Mouse (Mus musculus) kidney, postnatal 0 days (tissue): ENCODE results near the gene Lipc. TPM values are rescaled to one million over a fixed set of nuclear protein-coding genes. Genes with fewer than 3 reads are reported as not detected.

Source experiments
- ATAC-seq: fragments of 200-750 bp; cut with Nextera tagmentation; replicated peaks from 2 replicates; pipeline ENCODE4 v1.8.0; 2017; ENCODE audit warnings: low read depth, moderate number of reproducible peaks, moderate TSS enrichment, moderate library complexity; ENCODE audit not compliant: low FRiP score
- DNase-seq: peaks from one replicate; pipeline ENCODE4 v3.0.0-alpha.2; 2016; ENCODE audit warnings: low spot score
- H3K27ac ChIP-seq: fragments of 300-500 bp; sonication (generic); 2 replicates; pipeline ENCODE4 v1.5.1; 2014; ENCODE audit warnings: mild to moderate bottlenecking
- H3K27me3 ChIP-seq: fragments of 300-500 bp; sonication (generic); 2 replicates; pipeline ENCODE4 v1.6.1; 2014; ENCODE audit warnings: low read length, mixed read lengths; ENCODE audit not compliant: insufficient read depth
- H3K36me3 ChIP-seq: fragments of 300-500 bp; sonication (generic); 2 replicates; pipeline ENCODE4 v1.6.1; 2014; ENCODE audit warnings: low read length, mixed read lengths; ENCODE audit not compliant: insufficient read depth
- H3K4me1 ChIP-seq: fragments of 300-500 bp; sonication (generic); replicated peaks from 2 replicates; pipeline ENCODE4 v1.6.1; 2014; ENCODE audit warnings: antibody characterized with exemption, low read length, mixed read lengths; ENCODE audit not compliant: insufficient read depth
- H3K4me2 ChIP-seq: fragments of 300-500 bp; sonication (generic); 2 replicates; pipeline ENCODE4 v1.6.1; 2014; ENCODE audit warnings: mild to moderate bottlenecking, low read length, moderate library complexity, mixed read lengths
- H3K4me3 ChIP-seq: fragments of 300-500 bp; sonication (generic); replicated peaks from 2 replicates; pipeline ENCODE4 v1.5.1; 2014; ENCODE audit warnings: low read depth, low read length
- H3K9ac ChIP-seq: fragments of 300-500 bp; sonication (generic); 2 replicates; pipeline ENCODE4 v1.6.1; 2014; ENCODE audit warnings: low read depth, low read length
- H3K9me3 ChIP-seq: fragments of 300-500 bp; sonication (generic); replicated peaks from 2 replicates; pipeline ENCODE4 v1.6.1; 2016; ENCODE audit warnings: low read length, inconsistent platforms, mixed read lengths
- CTCF ChIP-seq: IDR thresholded peaks from 2 replicates; pipeline ENCODE4 v1.5.1; 2016; ENCODE audit warnings: antibody characterized with exemption, low read depth, mild to moderate bottlenecking, moderate library complexity
- WGBS: fragments of 180-500 bp; shearing (Covaris S2); extraction: QIAGEN DNeasy Blood & Tissue Kit; methylation state at CpG from one replicate; pipeline ENCODE4 v1.1.7; 2014; 5-methylcytosine and 5-hydroxymethylcytosine counted together
- polyA plus RNA-seq: library from polyadenylated mRNA; unstranded; fragments of >200 nt; fragmentation: Nextera tagmentation; extraction: Ambion mirVana; gene quantifications from 2 replicates; pipeline ENCODE4 v1.2.1, GENCODE M21; 2015

Gene Lipc
- polyA plus RNA-seq, 1 experiment from 2014 or later = 0.46 TPM

DNA sequence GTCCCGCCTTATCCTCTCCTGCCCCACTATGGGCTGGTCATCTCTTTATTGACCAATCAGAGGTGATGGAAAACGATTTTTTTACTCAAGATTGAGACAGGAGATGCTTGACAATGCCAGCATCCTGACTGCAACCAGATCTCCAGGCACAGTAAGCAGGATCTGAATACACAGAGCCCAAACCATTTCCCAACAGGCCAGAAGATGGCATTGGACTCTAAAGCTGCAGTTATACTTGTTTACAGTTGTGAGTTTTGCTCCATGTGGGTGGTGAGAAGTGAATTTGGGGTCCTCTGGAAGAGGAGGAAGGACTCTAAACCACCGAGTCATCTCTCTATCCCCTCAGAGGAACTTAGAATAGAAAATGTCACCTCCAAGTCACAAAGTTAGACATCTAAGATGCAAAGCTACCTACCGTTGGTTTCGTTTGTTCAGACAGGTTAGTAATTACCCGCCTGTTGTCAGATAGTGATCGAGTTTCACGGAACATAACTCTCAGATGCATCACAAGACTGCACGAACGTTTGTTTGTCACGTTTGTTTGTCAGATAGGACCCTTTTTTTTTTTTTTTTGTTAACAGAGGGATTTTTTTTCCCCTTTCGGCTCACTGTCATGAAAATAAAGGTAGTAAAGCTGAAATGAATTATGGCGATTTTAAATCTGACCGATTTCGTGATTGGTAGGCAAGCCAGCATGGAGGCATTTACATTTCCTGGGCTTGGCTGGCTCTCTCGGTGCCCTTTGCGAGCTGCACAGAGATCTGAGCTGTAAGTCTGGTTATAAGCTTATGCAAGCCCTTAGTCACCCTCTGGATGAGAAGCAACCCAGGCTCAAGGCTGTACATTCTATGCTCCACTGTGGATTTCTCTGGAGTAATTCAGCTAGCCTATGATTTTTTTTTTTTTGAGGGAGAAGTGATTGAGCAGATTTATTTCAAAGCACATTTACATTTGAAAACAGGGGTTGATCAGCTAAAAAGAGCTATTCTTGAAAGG is 14.3 kb upstream of the Lipc start:
- peak; percentile 55 for TF ChIP-seq CTCF
- Histone ChIP-seq H3K9ac (no peak overlapping the region), H3K27me3 (no peaks in the 10 kb centered on the region), H3K4me2 (no peak overlapping the region), H3K36me3 (no peaks in the 10 kb centered on the region), H3K4me1 (no peaks in the 10 kb centered on the region), H3K4me3 (no peak overlapping the region), H3K27ac (no peak overlapping the region), H3K9me3 (no peaks in the 10 kb centered on the region)
- ATAC-seq (no peak), DNase-seq (no peak)
- 59% methylated on average over 17 of the region's 17 CpGs for WGBS

- Histone ChIP-seq H3K27ac (no peak overlapping the region), H3K9ac (no peak overlapping the region), H3K4me1 (no peaks in the 10 kb centered on the region), H3K9me3 (no peaks in the 10 kb centered on the region), H3K4me3 (no peak overlapping the region), H3K36me3 (no peaks in the 10 kb centered on the region), H3K27me3 (no peaks in the 10 kb centered on the region), H3K4me2 (no peak overlapping the region)
- WGBS = 91% methylated on average over 2 of the region's 2 CpGs
- no peak for TF ChIP-seq CTCF
- no peak for ATAC-seq
- DNase-seq = no peak
Observed at GRCm38 (mm10) chr9:70965422-70965821, 13.4 kb upstream of the Lipc start.

- no peak overlapping the region for H3K4me2 ChIP-seq
- no peak for ATAC-seq
- TF ChIP-seq CTCF = no peak
Observed at GRCm38 (mm10) chr9:70965011-70965410, 13.0 kb upstream of the Lipc start.

DNA sequence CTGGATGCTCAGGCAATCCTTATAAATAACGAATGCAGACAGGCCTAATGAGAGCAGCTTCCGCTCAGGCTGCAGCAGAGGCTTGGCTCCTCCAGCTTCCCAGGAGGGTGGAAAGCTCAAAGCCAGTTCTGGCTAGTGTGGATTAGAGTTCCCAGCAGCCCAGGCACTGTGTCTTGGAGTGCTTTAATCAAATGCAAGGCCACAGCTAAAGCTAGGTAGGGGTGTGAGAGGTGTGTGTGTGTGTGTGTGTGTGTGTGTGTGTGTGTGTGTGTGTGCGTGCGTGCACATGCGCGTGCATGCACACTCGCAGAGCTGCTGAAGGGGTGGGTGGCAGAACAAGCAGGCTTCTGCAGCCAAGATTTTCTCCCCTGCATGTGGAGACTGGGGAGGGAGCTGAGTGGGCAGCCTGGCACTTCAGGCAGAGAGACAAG is 11.4 kb upstream of the Lipc start:
- H3K4me2 ChIP-seq = no peak overlapping the region
- DNase-seq (no peak), ATAC-seq (no peak)
- WGBS = 78% methylated on average over 7 of the region's 7 CpGs
- no peaks in the 10 kb centered on the region for H3K4me1 ChIP-seq
- no peaks in the 10 kb centered on the region for H3K9me3 ChIP-seq
- no peaks in the 10 kb centered on the region for H3K36me3 ChIP-seq
- no peak for TF ChIP-seq CTCF
- H3K27ac ChIP-seq = no peak overlapping the region
- H3K27me3 ChIP-seq = no peaks in the 10 kb centered on the region
- H3K4me3 ChIP-seq = no peak overlapping the region
- no peak overlapping the region for H3K9ac ChIP-seq

More at GRCm38 (mm10) chr9:70965011-70965410, 13.0 kb upstream of the Lipc start:
- no peak for DNase-seq
- Histone ChIP-seq H3K4me1 (no peaks in the 10 kb centered on the region), H3K9me3 (no peaks in the 10 kb centered on the region), H3K27ac (no peak overlapping the region), H3K27me3 (no peaks in the 10 kb centered on the region), H3K4me3 (no peak overlapping the region), H3K9ac (no peak overlapping the region), H3K36me3 (no peaks in the 10 kb centered on the region)
- 88% methylated on average over 4 of the region's 4 CpGs for WGBS

- Histone ChIP-seq H3K27me3 (no peaks in the 10 kb centered on the region), H3K4me3 (no peak overlapping the region), H3K4me2 (no peak overlapping the region), H3K4me1 (no peaks in the 10 kb centered on the region), H3K9ac (no peak overlapping the region), H3K9me3 (no peaks in the 10 kb centered on the region), H3K36me3 (no peaks in the 10 kb centered on the region), H3K27ac (no peak overlapping the region)
- ATAC-seq (no peak), DNase-seq (no peak)
- WGBS = 68% methylated on average over 2 of the region's 2 CpGs
- no peak for TF ChIP-seq CTCF
Observed at GRCm38 (mm10) chr9:70962781-70963455, 10.9 kb upstream of the Lipc start.

- Histone ChIP-seq H3K27me3 (no peaks in the 10 kb centered on the region), H3K4me2 (no peak overlapping the region), H3K4me1 (no peaks in the 10 kb centered on the region), H3K4me3 (no peak overlapping the region), H3K9ac (no peak overlapping the region), H3K36me3 (no peaks in the 10 kb centered on the region), H3K27ac (no peak overlapping the region), H3K9me3 (no peaks in the 10 kb centered on the region)
- ATAC-seq (no peak), DNase-seq (no peak)
- 92% methylated on average over 5 of the region's 5 CpGs for WGBS
- no peak for TF ChIP-seq CTCF
Observed at GRCm38 (mm10) chr9:70960301-70960700, 8.3 kb upstream of the Lipc start.
